Mouse (Mus musculus): Measurements from ENCODE around the gene Syvn1. TPM values are rescaled to one million over a fixed set of nuclear protein-coding genes. Genes with fewer than 3 reads are reported as not detected.
A peak's percentile ranks its signal among the peaks of the same experiment; 100 is the strongest.
"Not testable (repeated sequence)": the region's sequence is repeated elsewhere in the genome, so short reads cannot be mapped to it uniquely, and the experiment has no call there.

Syvn1 gene
- total RNA-seq, 2 experiments from 2014 or later, result 57.5 to 61.2 TPM

GRCm38 (mm10) chr19:6040002-6040401 is 6.4 kb upstream of the Syvn1 start:
- DNase-seq, result no peak

- no peak for DNase-seq
Measured at GRCm38 (mm10) chr19:6042293-6042692, 4.1 kb upstream of the Syvn1 start.

GRCm38 (mm10) chr19:6044102-6044501 is 2.3 kb upstream of the Syvn1 start:
- DNase-seq, result not testable (repeated sequence)

GRCm38 (mm10) chr19:6045366-6046293 is 746 bp upstream of the Syvn1 start:
- DNase-seq, result no peak

GRCm38 (mm10) chr19:6047154-6047898 is 950 bp downstream of the Syvn1 start:
- DNase-seq, result peak; percentile 14 to 38

- no peak for DNase-seq
Measured at GRCm38 (mm10) chr19:6047899-6048166, 1.5 kb downstream of the Syvn1 start.

- DNase-seq, result no peak
Measured at GRCm38 (mm10) chr19:6048681-6049410, 2.5 kb downstream of the Syvn1 start.

- peak in 1 of 2 experiments; percentile 24 for DNase-seq
Measured at GRCm38 (mm10) chr19:6052516-6052915, 6.1 kb downstream of the Syvn1 start.

GRCm38 (mm10) chr19:6054296-6054695 is 7.9 kb downstream of the Syvn1 start:
- no peak for DNase-seq

- DNase-seq, result no peak
Measured at GRCm38 (mm10) chr19:6056696-6057095, 10.3 kb downstream of the Syvn1 start.

GRCm38 (mm10) chr19:6057313-6058096 is 11.1 kb downstream of the Syvn1 start, which contains the start of the genes Mrpl49 and Fau:
TSS of gene Mrpl49 (minus strand) at chr19:6057785.
TSS of gene Fau (plus strand) at chr19:6057844.
- peak; percentile 99 for DNase-seq

- no peak for DNase-seq
Measured at GRCm38 (mm10) chr19:6058513-6058912, 12.1 kb downstream of the Syvn1 start.

- no peak for DNase-seq
Measured at GRCm38 (mm10) chr19:6058966-6059365, 12.6 kb downstream of the Syvn1 start.

- peak; percentile 94 for DNase-seq
Measured at GRCm38 (mm10) chr19:6061021-6061533, 14.7 kb downstream of the Syvn1 start, which contains the start of gene Znhit2. TSS of gene Znhit2 (plus strand) at chr19:6061192.

GRCm38 (mm10) chr19:6061641-6062302 is 15.4 kb downstream of the Syvn1 start:
- peak; percentile 53 to 65 for DNase-seq

GRCm38 (mm10) chr19:6062418-6062817 is 16.0 kb downstream of the Syvn1 start:
- no peak for DNase-seq

- no peak for DNase-seq
Measured at GRCm38 (mm10) chr19:6063081-6063480, 16.7 kb downstream of the Syvn1 start.

GRCm38 (mm10) chr19:6066571-6066970 is 20.2 kb downstream of the Syvn1 start:
- no peak for DNase-seq

- DNase-seq, result peak; percentile 87 to 89
Measured at GRCm38 (mm10) chr19:6067011-6067723, 20.8 kb downstream of the Syvn1 start.

Data from adrenal gland, postnatal 36 days (tissue).